Mouse (Mus musculus) embryonic fibroblast, embryonic 13.5 days (primary cell): ENCODE measurements around the gene Habp4. TPM values are rescaled to one million over a fixed set of nuclear protein-coding genes. Genes with fewer than 3 reads are reported as not detected.

Experiments used
- H3K27ac ChIP-seq: 2 replicates; pipeline ENCODE4 v1.5.1; 2012; ENCODE audit warnings: low read length, control low read depth, inconsistent platforms; ENCODE audit not compliant: insufficient read depth
- H3K4me1 ChIP-seq: 2 replicates; pipeline ENCODE4 v1.6.1; 2011; ENCODE audit warnings: low read length; ENCODE audit not compliant: control insufficient read depth, insufficient read depth
- H3K4me3 ChIP-seq: 2 replicates; pipeline ENCODE4 v1.5.1; 2011; ENCODE audit warnings: mild to moderate bottlenecking, control low read depth, low read length; ENCODE audit not compliant: insufficient read depth
- CTCF ChIP-seq: IDR thresholded peaks from 2 replicates; pipeline ENCODE4 v1.5.1; 2011; ENCODE audit warnings: mild to moderate bottlenecking, control low read depth, low read length, moderate library complexity, borderline replicate concordance; ENCODE audit not compliant: insufficient read depth
- POLR2A ChIP-seq: IDR thresholded peaks from 2 replicates; pipeline ENCODE4 v1.6.1; 2011; ENCODE audit warnings: low read depth, mild to moderate bottlenecking, control low read depth, low read length, moderate library complexity
- polyA plus RNA-seq: library from polyadenylated mRNA; stranded (reverse); fragments of >200 nt; gene quantifications from 2 replicates; pipeline ENCODE4 v1.2.4, GENCODE M21; 2011; ENCODE audit warnings: low read depth; ENCODE audit not compliant: missing spikeins, insufficient read length

Gene Habp4
- polyA plus RNA-seq, 1 experiment = 25.6 TPM

GRCm38 (mm10) chr13:64169746-64170145 is 8.1 kb downstream of the Habp4 start:
- Histone ChIP-seq H3K4me3 (no peak overlapping the region), H3K27ac (no peak overlapping the region), H3K4me1 (no peaks in the 10 kb centered on the region)
- TF ChIP-seq CTCF (no peak), POLR2A (no peak)

GRCm38 (mm10) chr13:64178000-64178399 is 16.4 kb downstream of the Habp4 start:
- no peak overlapping the region for H3K4me3 ChIP-seq
- no peaks in the 10 kb centered on the region; the same call in 1 of the 2 replicates for H3K4me1 ChIP-seq
- TF ChIP-seq POLR2A (no peak), CTCF (no peak)
- H3K27ac ChIP-seq = no peak overlapping the region

GRCm38 (mm10) chr13:64178746-64179652 is 17.4 kb downstream of the Habp4 start:
- H3K4me1 ChIP-seq = no peaks in the 10 kb centered on the region; the same call in 1 of the 2 replicates
- no peak for TF ChIP-seq CTCF
- no peak for TF ChIP-seq POLR2A
- no peak overlapping the region for H3K4me3 ChIP-seq

GRCm38 (mm10) chr13:64180300-64180699 is 18.7 kb downstream of the Habp4 start:
- no peaks in the 10 kb centered on the region; the same call in 1 of the 2 replicates for H3K4me1 ChIP-seq
- no peak overlapping the region for H3K4me3 ChIP-seq
- no peak for TF ChIP-seq POLR2A
- no peak for TF ChIP-seq CTCF
- no peak overlapping the region for H3K27ac ChIP-seq

More at GRCm38 (mm10) chr13:64178746-64179652, 17.4 kb downstream of the Habp4 start:
- H3K27ac ChIP-seq = no peak overlapping the region

- Histone ChIP-seq H3K4me1 (no peaks in the 10 kb centered on the region; the same call in 1 of the 2 replicates), H3K27ac (no peak overlapping the region), H3K4me3 (no peak overlapping the region)
- TF ChIP-seq POLR2A (no peak), CTCF (no peak)
These were observed 19.3 kb downstream of the Habp4 start for GRCm38 (mm10) chr13:64180888-64181287.

- no peak overlapping the region for H3K4me3 ChIP-seq
- no peak for TF ChIP-seq POLR2A
- no peak for TF ChIP-seq CTCF
- H3K27ac ChIP-seq = no peak overlapping the region
- no peaks in the 10 kb centered on the region; the same call in 1 of the 2 replicates for H3K4me1 ChIP-seq
These were observed 20.5 kb downstream of the Habp4 start for GRCm38 (mm10) chr13:64182091-64182490.

- TF ChIP-seq CTCF (no peak), POLR2A (no peak)
- no peaks in the 10 kb centered on the region; the same call in 1 of the 2 replicates for H3K4me1 ChIP-seq
These were observed 22.0 kb downstream of the Habp4 start for GRCm38 (mm10) chr13:64183583-64183982.

GRCm38 (mm10) chr13:64184361-64184760 is 22.7 kb downstream of the Habp4 start:
- H3K27ac ChIP-seq = no peak overlapping the region
- TF ChIP-seq POLR2A = no peak
- no peak for TF ChIP-seq CTCF

More at GRCm38 (mm10) chr13:64183583-64183982, 22.0 kb downstream of the Habp4 start:
- H3K27ac ChIP-seq = no peak overlapping the region
- H3K4me3 ChIP-seq = no peak overlapping the region

GRCm38 (mm10) chr13:64185176-64185575 is 23.6 kb downstream of the Habp4 start:
- H3K27ac ChIP-seq = no peak overlapping the region
- no peak overlapping the region for H3K4me3 ChIP-seq
- no peak for TF ChIP-seq CTCF
- TF ChIP-seq POLR2A = no peak
- no peaks in the 10 kb centered on the region; the same call in 1 of the 2 replicates for H3K4me1 ChIP-seq

More at GRCm38 (mm10) chr13:64184361-64184760, 22.7 kb downstream of the Habp4 start:
- no peaks in the 10 kb centered on the region; the same call in 1 of the 2 replicates for H3K4me1 ChIP-seq
- H3K4me3 ChIP-seq = no peak overlapping the region

GRCm38 (mm10) chr13:64185586-64185985 is 24.0 kb downstream of the Habp4 start:
- no peak for TF ChIP-seq CTCF
- TF ChIP-seq POLR2A = no peak
- H3K4me1 ChIP-seq = no peaks in the 10 kb centered on the region; the same call in 1 of the 2 replicates
- no peak overlapping the region for H3K4me3 ChIP-seq
- no peak overlapping the region for H3K27ac ChIP-seq
